10 mouse cellular contexts compared by ENCODE assay signal in genomic region chr8:124556658-124557057, GRCm38 (mm10). TPM values are rescaled to one million over a fixed set of nuclear protein-coding genes. Genes with fewer than 3 reads are reported as not detected.
DNase-seq lines count a peak whose midpoint lies in the region; ATAC-seq and TF ChIP-seq lines count a peak whose summit lies in the region.
"Had no signal": no experiment of that assay in that cellular context is flagged by ENCODE, and none has a peak within 500 bp of the region (broad histone marks: within the 10 kb centered on the region; RNA-seq: fewer than 3 reads in every experiment).

No protein-coding gene starts in this region.

- no peak overlapping the region for H3K4me3 ChIP-seq in hindbrain, embryonic 11.5 days (ENCODE audit: low read depth, low read length)
- H3K4me3 ChIP-seq in midbrain, embryonic 14.5 days (replicated peaks; ENCODE audit: low read depth, low read length), result no peak overlapping the region
- H3K4me3 ChIP-seq in gastrocnemius, adult 2 months, result no peak overlapping the region
- H3K4me3 ChIP-seq: embryonic facial prominence, embryonic 13.5 days had no signal

- H3K36me3 ChIP-seq in hindbrain, embryonic 11.5 days (ENCODE audit: control insufficient read depth, insufficient read depth, low read length), result no peaks in the 10 kb centered on the region
- H3K36me3 ChIP-seq in midbrain, embryonic 14.5 days (ENCODE audit: control insufficient read depth, insufficient read depth, low read length), result peaks cover 12% of the 10 kb centered on the region

- H3K4me1 ChIP-seq in hindbrain, embryonic 11.5 days (replicated peaks; ENCODE audit: control insufficient read depth, insufficient read depth, low read length), result peaks cover 6% of the 10 kb centered on the region; the same call in 1 of the 2 replicates
- H3K4me1 ChIP-seq in midbrain, embryonic 14.5 days (ENCODE audit: control insufficient read depth, insufficient read depth, low read length), result no peaks in the 10 kb centered on the region
- H3K4me1 ChIP-seq: embryonic facial prominence, embryonic 13.5 days had no signal

- H3K27me3 ChIP-seq in hindbrain, embryonic 11.5 days (ENCODE audit: control insufficient read depth, insufficient read depth, low read length), result no peaks in the 10 kb centered on the region
- no peaks in the 10 kb centered on the region for H3K27me3 ChIP-seq in midbrain, embryonic 14.5 days (ENCODE audit: control insufficient read depth, insufficient read depth, low read length)
- H3K27me3 ChIP-seq: embryonic facial prominence, embryonic 13.5 days had no signal

- H3K9me3 ChIP-seq in hindbrain, embryonic 11.5 days (ENCODE audit: control insufficient read depth, low read length), result no peaks in the 10 kb centered on the region
- no peaks in the 10 kb centered on the region for H3K9me3 ChIP-seq in midbrain, embryonic 14.5 days (ENCODE audit: control insufficient read depth, low read length)
- H3K9me3 ChIP-seq: embryonic facial prominence, embryonic 13.5 days had no signal

- WGBS in hindbrain, embryonic 11.5 days, result 47% methylated on average over 13 of the region's 13 CpGs
- WGBS in midbrain, embryonic 14.5 days, result 70% methylated on average over 13 of the region's 13 CpGs

- DNase-seq in brain, adult 2 months (ENCODE audit: low read depth, low spot score), result peak; percentile 73
- peak; percentile 68 for DNase-seq in cerebellum, adult 9-10 months
- peak; percentile 57 for DNase-seq in hindbrain, embryonic 11.5 days (ENCODE audit: low spot score)
- DNase-seq in midbrain, embryonic 14.5 days, result peak; percentile 54
- no peak for DNase-seq in gastrocnemius, adult 2 months
- no peak for DNase-seq in urinary bladder, postnatal 36 days (ENCODE audit: low spot score in 2 of 2)
- no peak for DNase-seq in kidney, adult 9 months
- DNase-seq in heart, postnatal 25 days (ENCODE audit: low spot score), result no peak

- H3K4me2 ChIP-seq in hindbrain, embryonic 11.5 days (replicated peaks; ENCODE audit: low read depth, low read length), result no peak overlapping the region
- H3K4me2 ChIP-seq in midbrain, embryonic 14.5 days (ENCODE audit: low read length), result no peak overlapping the region
- H3K4me2 ChIP-seq: embryonic facial prominence, embryonic 13.5 days had no signal

- no peak overlapping the region for H3K9ac ChIP-seq in hindbrain, embryonic 11.5 days (ENCODE audit: low read depth, low read length)
- H3K9ac ChIP-seq in midbrain, embryonic 14.5 days (replicated peaks; ENCODE audit: low read length), result no peak overlapping the region
- H3K9ac ChIP-seq: embryonic facial prominence, embryonic 13.5 days had no signal

- TF ChIP-seq CTCF in gastrocnemius, adult 2 months (IDR thresholded peaks at IDR 0.05), result no peak

- no peak for ATAC-seq in hindbrain, embryonic 11.5 days (ENCODE audit: low FRiP score)
- ATAC-seq in midbrain, embryonic 14.5 days (ENCODE audit: low FRiP score, low TSS enrichment), result no peak

- H3K27ac ChIP-seq in hindbrain, embryonic 11.5 days (ENCODE audit: low read depth, low read length), result no peak overlapping the region
- 0 out of 2 replicates have a peak overlapping the region, but pooled peaks have one; percentile 5 for H3K27ac ChIP-seq in midbrain, embryonic 14.5 days (replicated peaks; ENCODE audit: low read depth, low read length)
- H3K27ac ChIP-seq in gastrocnemius, adult 2 months, result no peak overlapping the region
- H3K27ac ChIP-seq: embryonic facial prominence, embryonic 13.5 days had no signal

- intact Hi-C loops in gastrocnemius, adult 2 months (cut with DNase I), result no loop called here
- intact Hi-C loops in heart, postnatal 25 days (cut with DNase I), result no loop called here

RNA-seq across cellular contexts. Expression of gene Agt, which starts 12.8 kb away (rescaled TPM):
- polyA plus RNA-seq in hindbrain, embryonic 11.5 days (2014; fragmentation: Nextera tagmentation; extraction: Ambion mirVana), result 0.14 and 0.15 TPM in 2 replicates
- polyA plus RNA-seq in midbrain, embryonic 14.5 days (2014; fragmentation: Nextera tagmentation; extraction: Ambion mirVana), result 0.25 and 0.26 TPM in 2 replicates
- 10 to 100 TPM; 12.0 to 18.0 TPM for total RNA-seq in gastrocnemius, adult 2 months (2021)
- total RNA-seq in heart, postnatal 25 days (2021), result 1 to 10 TPM; 7.4 to 9.4 TPM
- total RNA-seq: MEL had no signal

RNA-seq across cellular contexts. Expression of gene Capn9, which starts 19.3 kb away (rescaled TPM):
- polyA plus RNA-seq in hindbrain, embryonic 11.5 days (2014; fragmentation: Nextera tagmentation; extraction: Ambion mirVana), result 0.08 TPM in 1 of 2 replicates, not detected in the other
- 0.09 and 0.15 TPM in 2 replicates for polyA plus RNA-seq in midbrain, embryonic 14.5 days (2014; fragmentation: Nextera tagmentation; extraction: Ambion mirVana)
- total RNA-seq in gastrocnemius, adult 2 months (2021), result not detected
- not detected for total RNA-seq in heart, postnatal 25 days (2021)
- total RNA-seq: MEL had no signal

RNA-seq across cellular contexts. Expression of gene Cog2, which starts 36.1 kb away (rescaled TPM):
- polyA plus RNA-seq in hindbrain, embryonic 11.5 days (2014; fragmentation: Nextera tagmentation; extraction: Ambion mirVana), result 35.8 and 39.5 TPM in 2 replicates
- 33.0 and 39.3 TPM in 2 replicates for polyA plus RNA-seq in midbrain, embryonic 14.5 days (2014; fragmentation: Nextera tagmentation; extraction: Ambion mirVana)
- 10 to 100 TPM; 17.1 to 17.7 TPM for total RNA-seq in gastrocnemius, adult 2 months (2021)
- total RNA-seq in heart, postnatal 25 days (2021), result 10 to 100 TPM; 21.3 to 21.6 TPM

Comparison
In these comparisons a context has a peak if more than half of its experiments do, and no peak if none do; other contexts are left out.
1. DNase-seq: peak in brain, adult 2 months (single experiment), cerebellum, adult 9-10 months (single experiment), hindbrain, embryonic 11.5 days (single experiment) and midbrain, embryonic 14.5 days (single experiment); none in gastrocnemius, adult 2 months (single experiment), urinary bladder, postnatal 36 days (0 of 2), kidney, adult 9 months (single experiment) and heart, postnatal 25 days (single experiment).